Mouse (Mus musculus) hindbrain, embryonic 11.5 days (tissue): Measurements from ENCODE around the gene Pla2g4a. TPM values are rescaled to one million over a fixed set of nuclear protein-coding genes. Genes with fewer than 3 reads are reported as not detected.

Source experiments
- ATAC-seq: fragments of 200-750 bp; cut with Nextera tagmentation; 2 replicates; pipeline ENCODE4 v1.8.0; 2017; ENCODE audit warnings: mild to moderate bottlenecking, moderate TSS enrichment, moderate library complexity; ENCODE audit not compliant: low FRiP score
- DNase-seq: peaks from one replicate; pipeline ENCODE4 v3.0.0-alpha.2; 2015; ENCODE audit warnings: low spot score
- H3K27ac ChIP-seq: fragments of 300-500 bp; sonication (generic); 2 replicates; pipeline ENCODE4 v1.5.1; 2014; ENCODE audit warnings: mild to moderate bottlenecking, low read depth, low read length
- H3K27me3 ChIP-seq: fragments of 300-500 bp; sonication (generic); 2 replicates; pipeline ENCODE4 v1.6.1; 2014; ENCODE audit warnings: mild to moderate bottlenecking, low read length, moderate library complexity, mixed read lengths; ENCODE audit not compliant: control insufficient read depth, insufficient read depth
- H3K36me3 ChIP-seq: fragments of 300-500 bp; sonication (generic); 2 replicates; pipeline ENCODE4 v1.6.1; 2014; ENCODE audit warnings: mild to moderate bottlenecking, low read length, moderate library complexity, mixed read lengths; ENCODE audit not compliant: control insufficient read depth, insufficient read depth
- H3K4me1 ChIP-seq: fragments of 300-500 bp; sonication (generic); replicated peaks from 2 replicates; pipeline ENCODE4 v1.6.1; 2014; ENCODE audit warnings: low read length, mixed read lengths; ENCODE audit not compliant: control insufficient read depth, insufficient read depth
- H3K4me2 ChIP-seq: fragments of 300-500 bp; sonication (generic); replicated peaks from 2 replicates; pipeline ENCODE4 v1.6.1; 2014; ENCODE audit warnings: mild to moderate bottlenecking, low read depth, low read length
- H3K4me3 ChIP-seq: fragments of 300-500 bp; sonication (generic); 2 replicates; pipeline ENCODE4 v1.5.1; 2014; ENCODE audit warnings: low read depth, low read length
- H3K9ac ChIP-seq: fragments of 300-500 bp; sonication (generic); 2 replicates; pipeline ENCODE4 v1.6.1; 2014; ENCODE audit warnings: low read depth, low read length
- H3K9me3 ChIP-seq: fragments of 300-500 bp; sonication (generic); 2 replicates; pipeline ENCODE4 v1.6.1; 2016; ENCODE audit warnings: low read length; ENCODE audit not compliant: control insufficient read depth
- WGBS: fragments of 180-500 bp; shearing (Covaris S2); extraction: QIAGEN DNeasy Blood & Tissue Kit; methylation state at CpG from one replicate; pipeline ENCODE4 v1.1.7; 2014; 5-methylcytosine and 5-hydroxymethylcytosine counted together
- polyA plus RNA-seq: library from polyadenylated mRNA; unstranded; fragments of >200 nt; fragmentation: Nextera tagmentation; extraction: Ambion mirVana; gene quantifications from 2 replicates; pipeline ENCODE4 v1.2.1, GENCODE M21; 2014

Gene Pla2g4a
- polyA plus RNA-seq, 1 experiment from 2014 or later = 5.3 TPM

DNA sequence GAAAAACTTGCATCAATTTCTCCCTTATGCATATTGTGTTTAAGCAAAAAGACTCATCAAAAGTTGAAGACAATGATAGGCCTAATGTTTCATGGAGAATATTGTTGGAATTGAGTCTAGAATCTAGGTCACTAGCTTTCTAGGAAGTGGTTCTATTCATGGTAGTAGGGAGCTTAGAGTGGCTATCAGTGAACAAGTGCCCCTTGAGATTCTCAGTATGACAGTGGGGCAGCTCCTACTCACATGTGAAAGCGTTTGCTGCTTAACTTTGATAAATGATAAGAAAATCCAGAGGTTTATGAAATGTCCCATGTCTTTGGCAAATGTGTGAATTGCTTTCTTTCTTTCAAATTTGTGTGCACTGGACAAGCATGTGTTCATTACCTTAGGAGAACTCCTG lies 2.0 kb downstream of the Pla2g4a start:
- H3K9ac ChIP-seq = no peak overlapping the region
- DNase-seq (no peak), ATAC-seq (no peak)
- H3K9me3 ChIP-seq = no peaks in the 10 kb centered on the region
- H3K27me3 ChIP-seq = no peaks in the 10 kb centered on the region
- no peak overlapping the region for H3K4me2 ChIP-seq
- H3K4me3 ChIP-seq = no peak overlapping the region
- 74% methylated on average over 1 of the region's 1 CpGs for WGBS
- no peak overlapping the region for H3K27ac ChIP-seq
- no peaks in the 10 kb centered on the region for H3K36me3 ChIP-seq
- no peaks in the 10 kb centered on the region for H3K4me1 ChIP-seq

DNA sequence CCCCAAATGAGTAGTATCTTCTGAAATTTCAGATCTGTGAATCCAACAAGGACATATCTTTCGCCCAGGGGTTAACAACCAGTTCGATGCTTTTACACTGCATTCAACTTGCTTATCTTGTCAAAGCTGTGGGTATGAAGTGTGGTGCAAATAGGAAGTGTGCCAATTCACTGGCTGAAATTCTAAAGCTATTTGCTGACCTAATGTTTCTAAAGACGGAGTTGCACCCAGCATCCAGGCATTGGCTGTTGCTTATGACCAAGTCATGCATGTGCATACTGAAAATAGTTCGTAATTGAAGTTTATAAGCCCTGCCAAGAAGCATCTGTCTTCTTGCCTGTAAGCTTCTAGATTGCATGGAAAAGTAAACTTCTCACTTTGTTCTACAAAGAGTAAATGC lies 5.6 kb downstream of the Pla2g4a start:
- no peak overlapping the region for H3K27ac ChIP-seq
- H3K9ac ChIP-seq = no peak overlapping the region
- H3K27me3 ChIP-seq = no peaks in the 10 kb centered on the region
- no peak overlapping the region for H3K4me3 ChIP-seq
- H3K4me1 ChIP-seq = no peaks in the 10 kb centered on the region
- no peak for ATAC-seq
- H3K4me2 ChIP-seq = no peak overlapping the region
- WGBS = 90% methylated on average over 4 of the region's 4 CpGs
- no peak for DNase-seq
- no peaks in the 10 kb centered on the region for H3K9me3 ChIP-seq
- no peaks in the 10 kb centered on the region for H3K36me3 ChIP-seq

DNA sequence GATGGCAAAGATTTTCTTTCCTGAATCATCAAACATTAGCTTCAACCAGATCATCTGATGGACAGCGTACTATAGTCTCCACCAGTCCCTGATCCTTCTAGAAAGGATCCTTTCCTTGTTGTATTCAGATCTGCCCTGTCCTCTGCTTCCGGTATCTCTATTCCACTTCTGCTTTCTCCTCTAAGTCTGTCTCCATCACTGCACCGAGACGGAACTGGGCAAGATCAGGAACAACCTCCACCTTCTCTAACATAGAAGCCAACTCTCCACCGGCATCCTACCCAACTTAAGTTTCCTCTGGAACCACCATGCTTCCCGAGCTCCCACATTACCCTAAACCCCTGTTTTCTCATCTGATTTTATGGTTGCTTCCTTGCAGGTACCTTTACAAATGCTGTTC lies 7.1 kb downstream of the Pla2g4a start:
- Histone ChIP-seq H3K4me1 (no peaks in the 10 kb centered on the region), H3K36me3 (no peaks in the 10 kb centered on the region), H3K4me2 (no peak overlapping the region), H3K9ac (no peak overlapping the region), H3K27me3 (no peaks in the 10 kb centered on the region), H3K9me3 (no peaks in the 10 kb centered on the region), H3K4me3 (no peak overlapping the region), H3K27ac (no peak overlapping the region)
- no peak for DNase-seq
- WGBS = 90% methylated on average over 6 of the region's 6 CpGs
- ATAC-seq = no peak

GRCm38 (mm10) chr1:149952050-149952449 lies 9.0 kb downstream of the Pla2g4a start:
- DNase-seq = no peak
- no peaks in the 10 kb centered on the region for H3K27me3 ChIP-seq
- H3K27ac ChIP-seq = no peak overlapping the region
- ATAC-seq = no peak
- no peak overlapping the region for H3K4me3 ChIP-seq
- H3K4me1 ChIP-seq = no peaks in the 10 kb centered on the region
- H3K36me3 ChIP-seq = no peaks in the 10 kb centered on the region
- no peak overlapping the region for H3K9ac ChIP-seq
- H3K4me2 ChIP-seq = no peak overlapping the region
- H3K9me3 ChIP-seq = no peaks in the 10 kb centered on the region

GRCm38 (mm10) chr1:149950656-149951055 lies 10.4 kb downstream of the Pla2g4a start:
- Histone ChIP-seq H3K36me3 (no peaks in the 10 kb centered on the region), H3K27ac (no peak overlapping the region), H3K9me3 (no peaks in the 10 kb centered on the region), H3K4me2 (no peak overlapping the region), H3K4me3 (no peak overlapping the region), H3K4me1 (no peaks in the 10 kb centered on the region), H3K27me3 (no peaks in the 10 kb centered on the region), H3K9ac (no peak overlapping the region)
- ATAC-seq = no peak
- DNase-seq = no peak
- WGBS = 80% methylated on average over 3 of the region's 3 CpGs

GRCm38 (mm10) chr1:149950254-149950653 lies 10.8 kb downstream of the Pla2g4a start:
- DNase-seq = no peak
- Histone ChIP-seq H3K27ac (no peak overlapping the region), H3K4me1 (no peaks in the 10 kb centered on the region), H3K9me3 (no peaks in the 10 kb centered on the region), H3K36me3 (no peaks in the 10 kb centered on the region), H3K4me3 (no peak overlapping the region), H3K27me3 (no peaks in the 10 kb centered on the region), H3K9ac (no peak overlapping the region), H3K4me2 (no peak overlapping the region)
- ATAC-seq = no peak
- 67% methylated on average over 1 of the region's 1 CpGs for WGBS

- 88% methylated on average over 1 of the region's 1 CpGs for WGBS
- no peak for ATAC-seq
- Histone ChIP-seq H3K27me3 (no peaks in the 10 kb centered on the region), H3K36me3 (no peaks in the 10 kb centered on the region), H3K9me3 (no peaks in the 10 kb centered on the region), H3K9ac (no peak overlapping the region), H3K4me2 (no peak overlapping the region), H3K4me1 (no peaks in the 10 kb centered on the region), H3K27ac (no peak overlapping the region), H3K4me3 (no peak overlapping the region)
- no peak for DNase-seq
Observed at GRCm38 (mm10) chr1:149949334-149949733, 11.8 kb downstream of the Pla2g4a start.

GRCm38 (mm10) chr1:149948066-149948825 lies 12.8 kb downstream of the Pla2g4a start:
- no peaks in the 10 kb centered on the region for H3K27me3 ChIP-seq
- no peak for ATAC-seq
- H3K4me3 ChIP-seq = no peak overlapping the region
- no peak overlapping the region for H3K4me2 ChIP-seq
- H3K4me1 ChIP-seq = no peaks in the 10 kb centered on the region
- H3K9me3 ChIP-seq = no peaks in the 10 kb centered on the region
- no peak overlapping the region for H3K27ac ChIP-seq
- no peak overlapping the region for H3K9ac ChIP-seq
- H3K36me3 ChIP-seq = no peaks in the 10 kb centered on the region
- DNase-seq = no peak
- WGBS = 88% methylated on average over 8 of the region's 8 CpGs

- Histone ChIP-seq H3K4me2 (no peak overlapping the region), H3K27me3 (no peaks in the 10 kb centered on the region), H3K4me1 (no peaks in the 10 kb centered on the region), H3K4me3 (no peak overlapping the region), H3K36me3 (no peaks in the 10 kb centered on the region), H3K27ac (no peak overlapping the region), H3K9ac (no peak overlapping the region), H3K9me3 (no peaks in the 10 kb centered on the region)
- ATAC-seq (no peak), DNase-seq (no peak)
- 55% methylated on average over 5 of the region's 5 CpGs for WGBS
Observed at GRCm38 (mm10) chr1:149946993-149947392, 14.1 kb downstream of the Pla2g4a start.
